Mouse (Mus musculus) B cell, adult 62 days (primary cell): ENCODE data around the gene Akap1. TPM values are rescaled to one million over a fixed set of nuclear protein-coding genes. Genes with fewer than 3 reads are reported as not detected.

ENCODE experiments used
- total RNA-seq: library from RNA; stranded (reverse); gene quantifications from 4 replicates; pipeline ENCODE4 v1.2.4, GENCODE M21; 2023

The Akap1 gene
- 0.36 to 1.9 TPM (median 0.64 TPM) in 4 replicates for total RNA-seq

GRCm38 (mm10) chr11:88864458-88865197, at the start of gene Akap1:
Akap1 (minus strand) TSS chr11:88864586.

Other genes starting within 250 kb of the Akap1 start
- 167 to 184 TPM (median 174 TPM) in 4 replicates for gene Msi2, start 146.1 kb downstream of the Akap1 start, total RNA-seq
- gene Scpep1, start 90.9 kb upstream of the Akap1 start, total RNA-seq = 76.8 to 84.8 TPM (median 82.9 TPM) in 4 replicates
- gene Elobl, start 102.3 kb upstream of the Akap1 start, total RNA-seq = not detected in 4 replicates
- 14.6 to 15.7 TPM (median 15.1 TPM) in 4 replicates for gene Coil, start 105.7 kb upstream of the Akap1 start, total RNA-seq
- 153 to 176 TPM (median 154 TPM) in 4 replicates for gene Trim25, start 134.8 kb upstream of the Akap1 start, total RNA-seq
- 14.3 to 16.6 TPM (median 14.8 TPM) in 4 replicates for gene Dgke, start 202.3 kb upstream of the Akap1 start, total RNA-seq
- not detected in 4 replicates for gene Gm525, start 209.3 kb upstream of the Akap1 start, total RNA-seq